Mouse (Mus musculus): ENCODE measurements around the gene Hist1h4m.
A peak's percentile ranks its signal among the peaks of the same experiment; 100 is the strongest.
"Not testable (repeated sequence)": the region's sequence is repeated elsewhere in the genome, so short reads cannot be mapped to it uniquely, and the experiment has no call there.

Gene Hist1h4m

DNA sequence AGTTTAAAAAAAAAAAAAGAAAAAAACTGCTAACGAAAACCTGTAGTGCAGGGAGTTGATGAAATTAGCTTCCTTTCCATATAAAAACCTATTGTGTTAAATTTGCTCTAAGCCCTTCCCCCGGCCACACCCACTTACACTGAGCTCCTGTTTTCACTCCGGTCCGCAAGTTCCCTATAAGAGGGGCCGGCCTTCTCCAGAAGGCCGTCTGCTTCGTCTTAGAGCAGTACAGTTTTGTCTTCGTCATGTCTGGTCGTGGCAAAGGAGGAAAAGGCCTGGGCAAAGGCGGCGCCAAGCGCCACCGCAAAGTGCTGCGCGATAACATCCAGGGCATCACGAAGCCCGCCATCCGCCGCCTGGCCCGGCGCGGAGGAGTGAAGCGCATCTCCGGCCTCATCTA is at the start of gene Hist1h4m:
Gene Hist1h4m, plus strand, starts transcription at position 208 of the 400 bp plus-strand sequence.
- peak; percentile 26 to 53 for DNase-seq

DNA sequence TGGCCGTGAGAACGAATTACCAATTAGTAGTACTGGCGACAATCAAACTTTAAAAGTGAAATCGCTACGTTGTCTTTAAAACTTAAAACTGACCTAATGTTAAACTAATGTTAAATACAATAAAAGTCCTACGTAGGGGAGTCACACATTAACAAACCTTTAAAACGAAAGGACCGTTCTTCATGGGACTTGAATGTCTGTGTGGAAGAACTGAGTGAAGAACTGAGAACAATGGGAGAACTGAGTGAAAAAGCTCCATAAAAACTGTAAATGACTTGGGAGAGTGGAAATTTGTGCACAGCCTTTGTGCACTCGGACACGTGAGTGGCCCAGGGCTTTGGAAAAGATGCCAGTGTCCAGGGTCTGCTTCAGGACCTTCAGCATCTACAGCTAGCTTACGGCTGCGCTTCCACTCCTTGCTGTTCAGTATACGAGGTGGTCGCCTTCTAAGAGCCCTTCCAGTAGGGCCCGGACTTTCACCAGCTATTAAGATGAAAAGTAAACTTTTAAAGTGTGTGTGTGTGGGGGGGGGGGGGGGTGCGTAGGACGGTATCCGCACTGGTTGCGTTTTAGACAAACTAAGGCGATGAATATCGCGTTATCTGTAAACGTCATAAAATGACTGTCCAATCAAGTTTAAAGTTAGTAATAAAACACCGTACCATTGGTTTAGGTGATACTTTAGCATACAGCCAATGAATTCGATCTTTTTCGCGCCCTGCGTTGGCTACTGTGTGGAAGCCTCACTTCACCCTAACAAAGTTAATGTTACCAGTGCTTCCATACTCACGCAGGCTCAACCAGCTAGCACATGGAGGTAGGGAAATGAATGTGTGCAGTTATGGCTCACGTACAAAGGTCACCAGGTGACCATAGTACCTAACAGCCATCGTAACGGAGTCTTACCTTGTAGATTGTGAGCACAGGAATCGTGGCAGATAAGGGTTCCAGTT is 32.5 kb upstream of the Hist1h4m start:
- peak; percentile 52 to 68 for DNase-seq

GRCm38 (mm10) chr13:21779767-21780731 is 31.5 kb upstream of the Hist1h4m start, which contains the start of gene Hist1h1b:
Hist1h1b (minus strand) TSS chr13:21780625.
- DNase-seq, result peak; percentile 74 to 75

GRCm38 (mm10) chr13:21781021-21781555 is 30.5 kb upstream of the Hist1h4m start:
- DNase-seq, result no peak

- DNase-seq, result no peak
Observed at GRCm38 (mm10) chr13:21781639-21782038, 29.9 kb upstream of the Hist1h4m start.

- DNase-seq, result peak; percentile 12 to 21
Observed at GRCm38 (mm10) chr13:21782361-21783254, 28.9 kb upstream of the Hist1h4m start.

DNA sequence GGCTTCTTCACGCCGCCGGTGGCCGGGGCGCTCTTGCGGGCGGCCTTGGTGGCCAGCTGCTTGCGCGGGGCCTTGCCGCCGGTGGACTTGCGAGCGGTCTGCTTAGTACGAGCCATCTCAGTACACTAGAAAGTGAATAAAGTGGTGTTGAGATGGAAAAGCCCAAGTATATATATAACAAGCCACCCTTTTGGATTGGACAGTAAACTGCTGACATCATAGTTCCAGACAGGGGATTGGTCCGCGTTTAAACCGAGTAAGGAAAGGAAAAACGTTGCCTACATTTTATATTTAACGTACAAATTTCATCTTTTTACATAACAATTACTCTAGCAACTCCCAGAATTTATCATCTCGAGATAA is 28.3 kb upstream of the Hist1h4m start, which contains the start of gene Hist1h3i:
Gene Hist1h3i, minus strand, starts transcription at position 116 of the 363 bp plus-strand sequence.
- DNase-seq, result peak; percentile 41 to 66

- DNase-seq, result no peak
Observed at GRCm38 (mm10) chr13:21783734-21784161, 27.8 kb upstream of the Hist1h4m start.

DNA sequence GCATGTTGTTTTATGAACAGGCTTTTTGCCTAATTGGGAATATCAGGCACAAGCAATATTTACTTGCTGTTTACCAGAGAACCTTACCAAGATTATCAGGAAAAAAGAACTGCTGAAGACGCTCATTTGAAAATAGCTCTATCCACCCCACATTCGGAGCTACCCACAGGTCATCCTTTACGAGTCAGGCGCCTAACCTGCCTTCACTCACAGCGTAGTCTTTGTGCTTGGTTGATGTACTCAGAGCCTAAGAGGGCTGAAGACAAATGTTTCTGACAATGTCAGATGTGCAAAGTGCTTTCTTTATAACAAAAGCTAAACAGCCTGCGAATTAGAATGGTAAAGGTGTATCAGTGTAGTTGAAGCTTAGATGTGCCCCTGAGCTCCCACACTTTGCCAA is 27.2 kb upstream of the Hist1h4m start:
- DNase-seq, result no peak

DNA sequence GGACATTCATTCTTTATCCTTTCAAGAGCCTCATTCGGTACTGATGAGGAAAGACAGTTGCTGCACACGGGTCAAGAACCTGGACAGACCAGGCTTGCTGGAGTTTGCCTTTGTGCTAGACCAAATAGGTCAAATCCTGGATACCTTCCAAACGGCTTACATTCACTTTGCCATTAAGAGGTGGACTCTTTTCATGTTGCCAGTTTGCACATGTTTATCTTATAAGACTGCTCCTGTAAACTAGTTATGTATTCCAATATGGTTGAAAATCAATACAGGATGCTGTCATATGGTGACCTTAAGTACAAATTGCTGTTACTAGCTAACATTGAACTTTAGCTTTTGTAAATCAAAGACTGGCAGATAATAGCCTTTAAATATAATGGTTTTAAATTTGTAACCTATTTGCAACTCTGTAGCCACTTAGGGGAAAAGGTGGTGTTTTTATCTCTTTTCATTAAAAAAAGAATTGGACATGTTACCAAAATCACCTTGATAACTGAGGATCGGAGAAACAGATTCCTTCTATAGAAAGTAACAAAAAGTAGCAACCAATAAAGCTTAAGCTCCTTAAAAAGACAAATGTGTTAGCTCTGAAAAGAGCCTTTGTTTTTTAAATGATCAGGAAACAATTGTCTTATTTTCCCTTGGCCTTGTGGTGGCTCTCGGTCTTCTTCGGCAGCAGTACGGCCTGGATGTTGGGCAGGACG is 25.2 kb upstream of the Hist1h4m start:
- DNase-seq, result no peak

DNA sequence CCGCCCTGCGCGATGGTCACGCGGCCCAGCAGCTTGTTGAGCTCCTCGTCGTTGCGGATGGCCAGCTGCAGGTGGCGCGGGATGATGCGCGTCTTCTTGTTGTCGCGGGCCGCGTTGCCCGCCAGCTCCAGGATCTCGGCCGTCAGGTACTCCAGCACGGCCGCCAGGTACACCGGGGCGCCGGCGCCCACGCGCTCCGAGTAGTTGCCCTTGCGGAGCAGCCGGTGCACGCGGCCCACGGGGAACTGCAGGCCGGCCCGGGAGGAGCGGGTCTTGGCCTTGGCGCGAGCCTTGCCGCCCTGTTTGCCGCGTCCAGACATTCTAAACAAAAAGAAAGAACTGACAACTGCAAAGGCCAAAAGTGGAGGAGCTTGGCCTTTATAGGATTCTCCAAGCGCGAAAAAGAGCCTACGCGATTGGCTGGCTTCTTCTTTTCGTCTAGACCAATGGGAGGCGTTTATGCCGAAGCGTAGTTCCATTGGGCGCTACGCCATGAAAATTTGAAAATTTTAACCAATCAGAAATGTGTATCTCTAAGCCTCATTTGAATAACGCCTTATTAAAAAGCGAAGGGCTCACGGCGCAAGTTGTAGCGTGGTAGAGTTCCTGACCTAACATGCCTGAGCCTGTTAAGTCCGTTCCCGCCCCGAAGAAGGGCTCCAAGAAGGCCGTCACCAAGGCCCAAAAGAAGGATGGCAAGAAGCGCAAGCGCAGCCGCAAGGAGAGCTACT is 24.5 kb upstream of the Hist1h4m start, which contains the start of the genes Hist1h2an and Hist1h2bp:
Gene Hist1h2an, minus strand, starts transcription at position 320 of the 731 bp plus-strand sequence.
Gene Hist1h2bp, plus strand, starts transcription at position 563 of the 731 bp plus-strand sequence.
- peak; percentile 78 to 90 for DNase-seq

- DNase-seq, result no peak
Observed at GRCm38 (mm10) chr13:21787760-21788593, 23.6 kb upstream of the Hist1h4m start.

GRCm38 (mm10) chr13:21789925-21790324 is 21.6 kb upstream of the Hist1h4m start:
- no peak for DNase-seq

DNA sequence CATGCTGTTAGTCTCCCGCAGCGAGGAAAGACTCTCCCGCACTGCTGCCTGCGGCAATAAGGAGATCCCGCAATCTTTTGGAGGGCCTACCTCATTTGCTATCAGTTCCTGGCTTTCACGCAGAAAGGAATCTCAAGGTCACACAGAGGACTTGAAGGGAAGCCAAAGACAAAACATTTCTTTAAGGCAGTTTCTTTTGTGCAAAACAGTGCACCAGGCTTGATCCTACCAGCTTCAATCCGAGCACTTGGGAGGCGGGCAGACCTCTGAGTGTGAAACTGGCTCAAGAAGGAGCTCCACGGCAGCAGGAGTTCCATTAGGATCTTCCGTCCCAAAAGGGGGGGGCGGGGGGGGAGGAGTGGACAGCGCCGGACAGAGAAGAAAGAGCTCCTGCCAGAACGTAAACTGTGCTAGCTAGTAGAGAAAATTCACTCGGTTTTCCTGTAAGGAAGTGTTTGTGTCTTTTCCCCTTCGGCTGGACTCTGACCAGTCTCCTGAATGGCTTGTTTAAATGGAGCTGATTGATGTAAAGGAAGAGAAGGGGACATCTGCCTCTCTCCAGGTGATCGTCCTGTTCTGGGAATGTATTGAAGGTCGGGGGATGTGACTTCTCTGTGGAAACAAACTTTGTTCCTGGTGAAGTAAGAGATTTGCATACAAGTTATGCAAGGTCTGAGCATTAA is 20.8 kb upstream of the Hist1h4m start:
- no peak for DNase-seq

GRCm38 (mm10) chr13:21795584-21795983 is 16.0 kb upstream of the Hist1h4m start:
- DNase-seq, result no peak

GRCm38 (mm10) chr13:21797163-21797562 is 14.4 kb upstream of the Hist1h4m start:
- DNase-seq, result not testable (repeated sequence)

DNA sequence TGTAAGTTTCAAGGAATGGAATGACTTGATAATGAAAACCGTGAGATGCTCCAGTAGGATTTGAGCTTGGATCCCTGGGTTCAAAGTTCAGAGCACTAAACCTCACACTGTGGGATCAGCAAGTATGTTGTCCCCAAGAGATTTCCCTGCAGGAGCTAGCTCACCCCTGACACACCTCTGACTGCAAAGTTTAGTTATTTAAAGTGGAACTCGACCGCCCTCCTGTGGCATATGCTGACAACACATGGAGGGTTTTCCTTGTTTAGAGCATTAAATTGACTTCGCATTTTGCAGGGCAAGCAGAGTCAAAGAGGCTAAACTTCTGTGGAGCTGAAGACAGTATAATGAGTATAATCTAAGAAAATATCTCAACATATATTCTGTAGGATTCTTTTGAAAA is 8.5 kb upstream of the Hist1h4m start:
- not testable (repeated sequence) for DNase-seq

- not testable (repeated sequence) for DNase-seq
Observed at GRCm38 (mm10) chr13:21810073-21810472, 1.5 kb upstream of the Hist1h4m start, which contains the start of the genes Hist1h2bq and Hist1h2ao. Hist1h2bq (minus strand) TSS chr13:21810197. Hist1h2ao (plus strand) TSS chr13:21810465.
